Mouse (Mus musculus) hindbrain, embryonic 14.5 days (tissue): ENCODE results near the gene Gm9918. TPM values are rescaled to one million over a fixed set of nuclear protein-coding genes. Genes with fewer than 3 reads are reported as not detected.

Source experiments
- ATAC-seq: fragments of 200-750 bp; cut with Nextera tagmentation; 2 replicates; pipeline ENCODE4 v1.8.0; 2017; ENCODE audit warnings: moderate number of reproducible peaks, mild to moderate bottlenecking, moderate TSS enrichment, moderate library complexity; ENCODE audit not compliant: low FRiP score
- DNase-seq: peaks from one replicate; pipeline ENCODE4 v3.0.0-alpha.2; 2015; ENCODE audit warnings: low spot score
- H3K27ac ChIP-seq: fragments of 300-500 bp; sonication (generic); 2 replicates; pipeline ENCODE4 v1.5.1; 2014; ENCODE audit warnings: mild to moderate bottlenecking, moderate library complexity
- H3K27me3 ChIP-seq: fragments of 300-500 bp; sonication (generic); 2 replicates; pipeline ENCODE4 v1.6.1; 2014; ENCODE audit warnings: mild to moderate bottlenecking, low read length, mixed read lengths; ENCODE audit not compliant: control insufficient read depth, insufficient read depth
- H3K36me3 ChIP-seq: fragments of 300-500 bp; sonication (generic); replicated peaks from 2 replicates; pipeline ENCODE4 v1.6.1; 2014; ENCODE audit not compliant: control insufficient read depth, insufficient read depth
- H3K4me1 ChIP-seq: fragments of 300-500 bp; sonication (generic); replicated peaks from 2 replicates; pipeline ENCODE4 v1.6.1; 2014; ENCODE audit warnings: antibody characterized with exemption, low read length, mixed read lengths; ENCODE audit not compliant: control insufficient read depth, insufficient read depth
- H3K4me2 ChIP-seq: fragments of 300-500 bp; sonication (generic); replicated peaks from 2 replicates; pipeline ENCODE4 v1.6.1; 2014; ENCODE audit warnings: mild to moderate bottlenecking, moderate library complexity
- H3K4me3 ChIP-seq: fragments of 300-500 bp; sonication (generic); replicated peaks from 2 replicates; pipeline ENCODE4 v1.5.1; 2014; ENCODE audit warnings: mild to moderate bottlenecking, low read length
- H3K9ac ChIP-seq: fragments of 300-500 bp; sonication (generic); 2 replicates; pipeline ENCODE4 v1.6.1; 2014
- H3K9me3 ChIP-seq: fragments of 300-500 bp; sonication (generic); 2 replicates; pipeline ENCODE4 v1.6.1; 2016; ENCODE audit warnings: low read length; ENCODE audit not compliant: control insufficient read depth
- WGBS: fragments of 180-500 bp; shearing (Covaris S2); extraction: QIAGEN DNeasy Blood & Tissue Kit; methylation state at CpG from one replicate; pipeline ENCODE4 v1.1.7; 2014; 5-methylcytosine and 5-hydroxymethylcytosine counted together
- polyA plus RNA-seq: library from polyadenylated mRNA; unstranded; fragments of >200 nt; fragmentation: Nextera tagmentation; extraction: Ambion mirVana; gene quantifications from 2 replicates; pipeline ENCODE4 v1.2.1, GENCODE M21; 2014

Gene Gm9918
- polyA plus RNA-seq, 1 experiment from 2014 or later: not detected

GRCm38 (mm10) chr15:102244306-102245191 is 25.8 kb upstream of the Gm9918 start:
- peaks cover 61% of the 10 kb centered on the region for H3K27me3 ChIP-seq
- no peaks in the 10 kb centered on the region for H3K36me3 ChIP-seq
- H3K27ac ChIP-seq: 0 out of 2 replicates have a peak overlapping the region, but pooled peaks have one; percentile 14
- no peak for DNase-seq
- peaks cover 38% of the 10 kb centered on the region; the same call in 1 of the 2 replicates for H3K4me1 ChIP-seq
- no peaks in the 10 kb centered on the region for H3K9me3 ChIP-seq
- WGBS: 8% methylated on average over 19 of the region's 19 CpGs
- no peak for ATAC-seq
- H3K4me2 ChIP-seq: peak overlapping the region; percentile 98
- peak overlapping the region; percentile 48 for H3K4me3 ChIP-seq
- peak overlapping the region; percentile 39 for H3K9ac ChIP-seq

GRCm38 (mm10) chr15:102245461-102245881 is 24.9 kb upstream of the Gm9918 start:
- H3K36me3 ChIP-seq: no peaks in the 10 kb centered on the region
- H3K4me3 ChIP-seq: peak overlapping the region; percentile 48
- H3K4me2 ChIP-seq: peak overlapping the region; percentile 98
- peaks cover 66% of the 10 kb centered on the region for H3K27me3 ChIP-seq
- H3K9ac ChIP-seq: peak overlapping the region; percentile 67
- no peaks in the 10 kb centered on the region for H3K9me3 ChIP-seq
- H3K4me1 ChIP-seq: peaks cover 38% of the 10 kb centered on the region; the same call in 1 of the 2 replicates
- DNase-seq (no peak), ATAC-seq (no peak)
- H3K27ac ChIP-seq: no peak overlapping the region
- WGBS: 4% methylated on average over 14 of the region's 14 CpGs

- Histone ChIP-seq H3K4me2 (peak overlapping the region; percentile 98), H3K9ac (peak overlapping the region; percentile 67), H3K27ac (peak overlapping the region; percentile 84), H3K4me1 (peaks cover 38% of the 10 kb centered on the region; the same call in 1 of the 2 replicates), H3K36me3 (no peaks in the 10 kb centered on the region), H3K27me3 (peaks cover 66% of the 10 kb centered on the region), H3K4me3 (peak overlapping the region; percentile 48), H3K9me3 (no peaks in the 10 kb centered on the region)
- ATAC-seq: peak; percentile 81
- WGBS: under 1% methylated on average over 37 of the region's 44 CpGs
- DNase-seq: peak; percentile 69
Measured at GRCm38 (mm10) chr15:102245891-102246741, 24.2 kb upstream of the Gm9918 start.

GRCm38 (mm10) chr15:102246866-102247251 is 23.5 kb upstream of the Gm9918 start:
- peak overlapping the region; percentile 98 for H3K4me2 ChIP-seq
- peak overlapping the region; percentile 67 for H3K9ac ChIP-seq
- peak overlapping the region; percentile 84 for H3K27ac ChIP-seq
- no peaks in the 10 kb centered on the region for H3K36me3 ChIP-seq
- peak; percentile 81 for ATAC-seq
- peaks cover 70% of the 10 kb centered on the region for H3K27me3 ChIP-seq
- WGBS: under 1% methylated on average over 26 of the region's 35 CpGs
- peaks cover 38% of the 10 kb centered on the region; the same call in 1 of the 2 replicates for H3K4me1 ChIP-seq
- DNase-seq: peak; percentile 89
- no peaks in the 10 kb centered on the region for H3K9me3 ChIP-seq
- H3K4me3 ChIP-seq: peak overlapping the region; percentile 48

- H3K9me3 ChIP-seq: no peaks in the 10 kb centered on the region
- H3K4me2 ChIP-seq: peak overlapping the region; percentile 98
- under 1% methylated on average over 58 of the region's 65 CpGs for WGBS
- H3K27me3 ChIP-seq: peaks cover 64% of the 10 kb centered on the region
- peaks cover 38% of the 10 kb centered on the region; the same call in 1 of the 2 replicates for H3K4me1 ChIP-seq
- peak overlapping the region; percentile 84 for H3K27ac ChIP-seq
- H3K36me3 ChIP-seq: no peaks in the 10 kb centered on the region
- DNase-seq (no peak), ATAC-seq (peak; percentile 29; the same call in 1 of the 2 replicates)
- H3K9ac ChIP-seq: peak overlapping the region; percentile 67
- H3K4me3 ChIP-seq: peak overlapping the region; percentile 48
Measured at GRCm38 (mm10) chr15:102247252-102248130, 22.9 kb upstream of the Gm9918 start.

- Histone ChIP-seq H3K4me1 (peaks cover 36% of the 10 kb centered on the region; the same call in 1 of the 2 replicates), H3K27ac (no peak overlapping the region), H3K27me3 (peaks cover 61% of the 10 kb centered on the region), H3K9ac (peak overlapping the region; percentile 67), H3K4me2 (peak overlapping the region; percentile 98), H3K9me3 (no peaks in the 10 kb centered on the region), H3K36me3 (no peaks in the 10 kb centered on the region), H3K4me3 (peak overlapping the region; percentile 48)
- ATAC-seq (no peak), DNase-seq (no peak)
- WGBS: 9% methylated on average over 8 of the region's 8 CpGs
Measured at GRCm38 (mm10) chr15:102248131-102248811, 22.1 kb upstream of the Gm9918 start.

GRCm38 (mm10) chr15:102248812-102249191 is 21.6 kb upstream of the Gm9918 start:
- 12% methylated on average over 2 of the region's 3 CpGs for WGBS
- no peak overlapping the region for H3K4me3 ChIP-seq

GRCm38 (mm10) chr15:102249251-102249691 is 21.1 kb upstream of the Gm9918 start:
- H3K9ac ChIP-seq: no peak overlapping the region
- DNase-seq (no peak), ATAC-seq (no peak)
- H3K9me3 ChIP-seq: no peaks in the 10 kb centered on the region
- H3K4me1 ChIP-seq: peaks cover 29% of the 10 kb centered on the region; the same call in 1 of the 2 replicates
- peak overlapping the region; percentile 6; the same call in 1 of the 2 replicates for H3K27ac ChIP-seq
- WGBS: 2% methylated on average over 13 of the region's 13 CpGs
- H3K4me3 ChIP-seq: no peak overlapping the region
- H3K4me2 ChIP-seq: peak overlapping the region; percentile 30
- H3K27me3 ChIP-seq: peaks cover 51% of the 10 kb centered on the region
- no peaks in the 10 kb centered on the region for H3K36me3 ChIP-seq

More at GRCm38 (mm10) chr15:102248812-102249191, 21.6 kb upstream of the Gm9918 start:
- peak overlapping the region; percentile 30 for H3K4me2 ChIP-seq
- H3K27me3 ChIP-seq: peaks cover 56% of the 10 kb centered on the region
- H3K9ac ChIP-seq: no peak overlapping the region
- H3K27ac ChIP-seq: no peak overlapping the region
- no peaks in the 10 kb centered on the region for H3K9me3 ChIP-seq
- ATAC-seq (no peak), DNase-seq (no peak)
- peaks cover 31% of the 10 kb centered on the region; the same call in 1 of the 2 replicates for H3K4me1 ChIP-seq
- H3K36me3 ChIP-seq: no peaks in the 10 kb centered on the region
